Mouse (Mus musculus) MEL (cell line): ENCODE measurements at regions not wholly inside any gene's neighbourhood (a gene's known extent, or its start where the extent isn't known, plus 50 kb on each side); places are given as distances from the start of the nearest gene placed in this dataset.
A peak's percentile ranks its signal among the peaks of the same experiment; 100 is the strongest.

ENCODE experiments used
- DNase-seq: peaks from one replicate; pipeline ENCODE4 v3.0.0; 2011; ENCODE audit warnings: low read depth, low spot score
- H3K27ac ChIP-seq: 2 replicates; pipeline ENCODE4 v1.5.1; 2012; ENCODE audit warnings: low read depth, mild to moderate bottlenecking, control low read depth, low read length, moderate library complexity; ENCODE audit not compliant: control insufficient read depth
- H3K27me3 ChIP-seq, 2 experiments: fragments of 150-350 bp in 1 of 2; sonication (generic) in 1 of 2; 2 replicates each; pipeline ENCODE4 v1.6.1; 2012; ENCODE audit warnings: low read length in 2 of 2, mild to moderate bottlenecking in 2 of 2, improper control_type of control experiment in 1 of 2, moderate library complexity in 1 of 2; ENCODE audit not compliant: insufficient read depth in 2 of 2, control insufficient read depth in 1 of 2
- H3K36me3 ChIP-seq, 2 experiments: 2 replicates each; pipeline ENCODE4 v1.6.1; 2012 to 2014; ENCODE audit warnings: low read length in 2 of 2, improper control_type of control experiment in 1 of 2, inconsistent platforms in 1 of 2, mild to moderate bottlenecking in 1 of 2; ENCODE audit not compliant: insufficient read depth in 2 of 2, control insufficient read depth in 1 of 2
- H3K4me1 ChIP-seq, 2 experiments: fragments of 150-350 bp in 1 of 2; sonication (generic) in 1 of 2; 2 replicates each; pipeline ENCODE4 v1.6.1; 2012; ENCODE audit warnings: low read length in 2 of 2, improper control_type of control experiment in 1 of 2, mild to moderate bottlenecking in 1 of 2; ENCODE audit not compliant: insufficient read depth in 2 of 2, control insufficient read depth in 1 of 2
- H3K4me3 ChIP-seq, 2 experiments: fragments of 150-350 bp in 1 of 2; sonication (generic) in 1 of 2; 2 replicates each; pipeline ENCODE4 v1.5.1; 2012; ENCODE audit warnings: low read depth in 2 of 2, low read length in 2 of 2, mild to moderate bottlenecking in 2 of 2, moderate library complexity in 2 of 2, control low read depth in 1 of 2, improper control_type of control experiment in 1 of 2; ENCODE audit not compliant: control insufficient read depth in 1 of 2, insufficient read depth in 1 of 2
- H3K79me2 ChIP-seq: 2 replicates; pipeline ENCODE4 v1.6.1; 2012; ENCODE audit warnings: mild to moderate bottlenecking, low read length, moderate library complexity; ENCODE audit not compliant: control insufficient read depth, poor library complexity, insufficient read depth
- H3K9ac ChIP-seq: 2 replicates; pipeline ENCODE4 v1.6.1; 2012; ENCODE audit warnings: low read depth, mild to moderate bottlenecking, control low read depth, low read length, moderate library complexity; ENCODE audit not compliant: control insufficient read depth, poor library complexity, severe bottlenecking
- H3K9me3 ChIP-seq: fragments of 150-350 bp; sonication (generic); replicated peaks from 2 replicates; pipeline ENCODE4 v1.6.1; 2012; ENCODE audit warnings: mild to moderate bottlenecking, low read length, improper control_type of control experiment, moderate library complexity; ENCODE audit not compliant: insufficient read depth
- ELF1 ChIP-seq: IDR thresholded peaks from 2 replicates; pipeline ENCODE4 v1.6.1; 2014; ENCODE audit warnings: low read depth, mild to moderate bottlenecking, inconsistent platforms, low read length, improper control_type of control experiment, moderate library complexity
- EP300 ChIP-seq, 2 experiments: IDR thresholded peaks; 2 replicates each; pipeline ENCODE4 v1.6.1; 2011; ENCODE audit warnings: improper control_type of control experiment in 2 of 2, low read length in 2 of 2, low read depth in 1 of 2, mild to moderate bottlenecking in 1 of 2
- GATA1 ChIP-seq: IDR thresholded peaks from 2 replicates; pipeline ENCODE4 v1.6.1; 2011; ENCODE audit warnings: low read depth, low read length, improper control_type of control experiment
- HCFC1 ChIP-seq: IDR thresholded peaks from 2 replicates; pipeline ENCODE4 v1.6.1; 2012; ENCODE audit warnings: low read depth, mild to moderate bottlenecking, inconsistent platforms, low read length, improper control_type of control experiment, moderate library complexity
- MAX ChIP-seq: IDR thresholded peaks from 2 replicates; pipeline ENCODE4 v1.6.1; 2011; ENCODE audit warnings: low read length, improper control_type of control experiment
- MYC ChIP-seq: IDR thresholded peaks from 2 replicates; pipeline ENCODE4 v1.6.1; 2011; ENCODE audit warnings: low read depth, mild to moderate bottlenecking, low read length, improper control_type of control experiment, moderate library complexity
- SMC3 ChIP-seq: IDR thresholded peaks from 2 replicates; pipeline ENCODE4 v1.6.1; 2011; ENCODE audit warnings: low read depth, low read length, improper control_type of control experiment
- TAL1 ChIP-seq: IDR thresholded peaks from 2 replicates; pipeline ENCODE4 v1.6.1; 2012; ENCODE audit warnings: mild to moderate bottlenecking, inconsistent platforms, low read length, moderate library complexity, mixed read lengths
- TCF12 ChIP-seq: IDR thresholded peaks from 2 replicates; pipeline ENCODE4 v1.6.1; 2014; ENCODE audit warnings: low read depth, mild to moderate bottlenecking, inconsistent platforms, low read length, improper control_type of control experiment, moderate library complexity
- UBTF ChIP-seq: IDR thresholded peaks from 2 replicates; pipeline ENCODE4 v1.6.1; 2012; ENCODE audit warnings: low read depth, mild to moderate bottlenecking, inconsistent platforms, low read length, improper control_type of control experiment, moderate library complexity, borderline replicate concordance; ENCODE audit not compliant: insufficient read depth
- ZC3H11A ChIP-seq: IDR thresholded peaks from 2 replicates; pipeline ENCODE4 v1.6.1; 2012; ENCODE audit warnings: low read depth, mild to moderate bottlenecking, inconsistent platforms, low read length, improper control_type of control experiment

- TF ChIP-seq TCF12 (no peak), UBTF (no peak), MAX (no peak), SMC3 (no peak), MYC (no peak), ZC3H11A (no peak)
- Histone ChIP-seq H3K9ac (no peak overlapping the region), H3K36me3 (no peaks in the 10 kb centered on the region), H3K4me1 (no peaks in the 10 kb centered on the region), H3K4me3 (no peak overlapping the region), H3K79me2 (no peaks in the 10 kb centered on the region), H3K27ac (no peak overlapping the region), H3K9me3 (no peaks in the 10 kb centered on the region), H3K27me3 (no peaks in the 10 kb centered on the region)
- DNase-seq: no peak
Measured at GRCm38 (mm10) chr12:59970775-59971174, 751.2 kb upstream of the Fbxo33 start.

- no peaks in the 10 kb centered on the region for H3K79me2 ChIP-seq
- no peak for TF ChIP-seq ELF1
- no peak for TF ChIP-seq TAL1
- no peaks in the 10 kb centered on the region for H3K4me1 ChIP-seq
- H3K36me3 ChIP-seq: no peaks in the 10 kb centered on the region
- H3K27ac ChIP-seq: no peak overlapping the region
- H3K9me3 ChIP-seq: no peaks in the 10 kb centered on the region
- H3K9ac ChIP-seq: no peak overlapping the region
- H3K27me3 ChIP-seq: no peaks in the 10 kb centered on the region
- no peak for DNase-seq
- H3K4me3 ChIP-seq: no peak overlapping the region
Measured at GRCm38 (mm10) chr12:59969948-59970347, 750.4 kb upstream of the Fbxo33 start.

- H3K27ac ChIP-seq: no peak overlapping the region
- TF ChIP-seq GATA1: no peak
- TF ChIP-seq, all 39 proteins: peak for 0
- Histone ChIP-seq H3K4me3 (no peak overlapping the region), H3K4me1 (no peaks in the 10 kb centered on the region), H3K27me3 (no peaks in the 10 kb centered on the region), H3K9ac (no peak overlapping the region), H3K9me3 (no peaks in the 10 kb centered on the region), H3K36me3 (no peaks in the 10 kb centered on the region), H3K79me2 (no peaks in the 10 kb centered on the region)
- DNase-seq: no peak
Measured at GRCm38 (mm10) chr12:59967241-59967640, 747.7 kb upstream of the Fbxo33 start.

GRCm38 (mm10) chr12:59961139-59961538, 741.6 kb upstream of the Fbxo33 start:
- no peaks in the 10 kb centered on the region for H3K79me2 ChIP-seq
- no peak overlapping the region for H3K27ac ChIP-seq
- H3K27me3 ChIP-seq: no peaks in the 10 kb centered on the region
- H3K36me3 ChIP-seq: no peaks in the 10 kb centered on the region
- no peak overlapping the region for H3K4me3 ChIP-seq
- no peak overlapping the region for H3K9ac ChIP-seq
- no peaks in the 10 kb centered on the region for H3K4me1 ChIP-seq
- peak; percentile 44 for DNase-seq
- no peak for TF ChIP-seq TAL1
- TF ChIP-seq SMC3: no peak
- no peak for TF ChIP-seq EP300 (IDR thresholded peaks at IDR 0.05; ENCODE audit: low read depth in 1 of 2, low read length in 2 of 2)
- TF ChIP-seq HCFC1: no peak
- no peaks in the 10 kb centered on the region for H3K9me3 ChIP-seq
